Mouse (Mus musculus) embryo, embryonic 11 days (tissue): ENCODE results near the gene Gpr156.
"Not testable (repeated sequence)": the region's sequence is repeated elsewhere in the genome, so short reads cannot be mapped to it uniquely, and the experiment has no call there.

Experiments used
- DNase-seq: peaks from one replicate; pipeline ENCODE4 v3.0.0-alpha.2; 2015

The Gpr156 gene

GRCm38 (mm10) chr16:37962696-37963095 lies 46.4 kb downstream of the Gpr156 start:
- not testable (repeated sequence) for DNase-seq

- DNase-seq = peak; percentile 69
Observed at GRCm38 (mm10) chr16:37963331-37964281, 47.3 kb downstream of the Gpr156 start.

- no peak for DNase-seq
Observed at GRCm38 (mm10) chr16:37964380-37965070, 48.2 kb downstream of the Gpr156 start.

GRCm38 (mm10) chr16:37966871-37967270 lies 50.6 kb downstream of the Gpr156 start:
- no peak for DNase-seq

GRCm38 (mm10) chr16:37967415-37967814 lies 51.1 kb downstream of the Gpr156 start:
- no peak for DNase-seq

GRCm38 (mm10) chr16:37971522-37971921 lies 55.2 kb downstream of the Gpr156 start:
- DNase-seq = no peak

GRCm38 (mm10) chr16:37972357-37972756 lies 56.1 kb downstream of the Gpr156 start:
- DNase-seq = no peak

- DNase-seq = not testable (repeated sequence)
Observed at GRCm38 (mm10) chr16:37973239-37973638, 56.9 kb downstream of the Gpr156 start.

GRCm38 (mm10) chr16:37973855-37974519 lies 57.7 kb downstream of the Gpr156 start:
- DNase-seq = no peak

GRCm38 (mm10) chr16:37974520-37975340 lies 58.4 kb downstream of the Gpr156 start:
- peak; percentile 44 for DNase-seq

GRCm38 (mm10) chr16:37981907-37982306 lies 65.6 kb downstream of the Gpr156 start:
- no peak for DNase-seq

GRCm38 (mm10) chr16:37988211-37988865 lies 72.0 kb downstream of the Gpr156 start:
- DNase-seq = no peak

- no peak for DNase-seq
Observed at GRCm38 (mm10) chr16:37989796-37990195, 73.5 kb downstream of the Gpr156 start.

- DNase-seq = peak; percentile 72
Observed at GRCm38 (mm10) chr16:37990553-37991344, 74.5 kb downstream of the Gpr156 start.

GRCm38 (mm10) chr16:37992806-37993205 lies 76.5 kb downstream of the Gpr156 start:
- peak; percentile 45 for DNase-seq

- DNase-seq = peak; percentile 84
Observed at GRCm38 (mm10) chr16:37994647-37995046, 78.4 kb downstream of the Gpr156 start.

- no peak for DNase-seq
Observed at GRCm38 (mm10) chr16:37997771-37998170, 81.5 kb downstream of the Gpr156 start.

GRCm38 (mm10) chr16:37999762-38000161 lies 83.5 kb downstream of the Gpr156 start:
- no peak for DNase-seq

- peak; percentile 48 for DNase-seq
Observed at GRCm38 (mm10) chr16:38000178-38000577, 83.9 kb downstream of the Gpr156 start.

GRCm38 (mm10) chr16:38001766-38002165 lies 85.5 kb downstream of the Gpr156 start:
- DNase-seq = no peak

GRCm38 (mm10) chr16:38002485-38002884 lies 86.2 kb downstream of the Gpr156 start:
- no peak for DNase-seq
